8 mouse cellular contexts compared by ENCODE assay signal in genomic region chr9:22469643-22470042, GRCm38 (mm10). TPM values are rescaled to one million over a fixed set of nuclear protein-coding genes. Genes with fewer than 3 reads are reported as not detected.
DNase-seq lines count a peak whose midpoint lies in the region; ATAC-seq and TF ChIP-seq lines count a peak whose summit lies in the region.

Rp9 (minus strand) TSS chr9:22469743.

- no peak for TF ChIP-seq POLR2A in brain, embryonic 14.5 days (IDR thresholded peaks at IDR 0.05; ENCODE audit: borderline replicate concordance, extremely low read depth, insufficient read depth, insufficient read length, poor library complexity, severe bottlenecking)

- WGBS in midbrain, embryonic 14.5 days, result 89% methylated on average over 3 of the region's 3 CpGs

- no peaks in the 10 kb centered on the region for H3K9me3 ChIP-seq in midbrain, embryonic 14.5 days (ENCODE audit: control insufficient read depth, low read length)

- no peaks in the 10 kb centered on the region for H3K27me3 ChIP-seq in midbrain, embryonic 14.5 days (ENCODE audit: control insufficient read depth, insufficient read depth, low read length)

- peak within 1 kb of the TSS; percentile 97; the same call in 1 of the 2 replicates for H3K9ac ChIP-seq in midbrain, embryonic 14.5 days (replicated peaks; ENCODE audit: low read length)

- TF ChIP-seq CTCF in layer of hippocampus, adult 2 months (conservative IDR thresholded peaks at IDR 0.05), result no peak
- TF ChIP-seq CTCF in brain, embryonic 14.5 days (IDR thresholded peaks at IDR 0.05; ENCODE audit: borderline replicate concordance, extremely low read depth, insufficient read depth, insufficient read length), result no peak

- no peak for ATAC-seq in granulocyte monocyte progenitor cell, adult 5-6 weeks (replicated peaks; ENCODE audit: poor library complexity, severe bottlenecking)
- ATAC-seq in midbrain, embryonic 14.5 days (ENCODE audit: low FRiP score, low TSS enrichment), result no peak

- H3K4me2 ChIP-seq in midbrain, embryonic 14.5 days (ENCODE audit: low read length), result peak within 1 kb of the TSS; percentile 59

- H3K36me3 ChIP-seq in midbrain, embryonic 14.5 days (ENCODE audit: control insufficient read depth, insufficient read depth, low read length), result 0 out of 2 replicates have a peak, but pooled peaks cover 5% of the 10 kb centered on the region

- peak within 1 kb of the TSS; percentile 85 for H3K4me3 ChIP-seq in layer of hippocampus, adult 2 months
- H3K4me3 ChIP-seq in midbrain, embryonic 14.5 days (replicated peaks; ENCODE audit: low read depth, low read length), result peak within 1 kb of the TSS; percentile 87

- no peak for DNase-seq in layer of hippocampus, adult 2 months (ENCODE audit: low spot score in 2 of 2)
- DNase-seq in layer of hippocampus, adult 9-11 months, result no peak
- no peak for DNase-seq in brain, embryonic 14.5 days (ENCODE audit: low read depth)
- DNase-seq in layer of hippocampus, postnatal 14 days (ENCODE audit: low spot score in 2 of 2), result no peak
- DNase-seq in midbrain, embryonic 14.5 days, result no peak
- no peak for DNase-seq in natural killer cell, adult 2 months (ENCODE audit: low spot score in 2 of 2)
- no peak for DNase-seq in spleen, adult 12 weeks (ENCODE audit: low spot score)

- peak within 1 kb of the TSS; percentile 89 for H3K27ac ChIP-seq in layer of hippocampus, adult 2 months
- peak within 1 kb of the TSS; percentile 90 for H3K27ac ChIP-seq in midbrain, embryonic 14.5 days (replicated peaks; ENCODE audit: low read depth, low read length)

- 0 out of 2 replicates have a peak, but pooled peaks cover 6% of the 10 kb centered on the region for H3K4me1 ChIP-seq in midbrain, embryonic 14.5 days (ENCODE audit: control insufficient read depth, insufficient read depth, low read length)

RNA-seq across cellular contexts. Expression of gene Rp9, which starts in this region (rescaled TPM):
- total RNA-seq in layer of hippocampus, adult 2 months (2021), result 10 to 100 TPM; 34.3 to 34.5 TPM
- polyA plus RNA-seq in brain, embryonic 14.5 days (2012; rRNA removed), result 63.9 and 75.0 TPM in 2 replicates
- total RNA-seq in granulocyte monocyte progenitor cell, adult 5-6 weeks (2014; fragmentation: Nextera tagmentation), result 80.0 and 88.0 TPM in 2 replicates
- total RNA-seq in granulocyte monocyte progenitor cell, adult 5-6 weeks (2017), result 164 and 168 TPM in 2 replicates
- total RNA-seq in layer of hippocampus, postnatal 14 days (2021), result 10 to 100 TPM; 37.2 to 37.4 TPM
- polyA plus RNA-seq in midbrain, embryonic 14.5 days (2014; fragmentation: Nextera tagmentation; extraction: Ambion mirVana), result 57.2 and 72.6 TPM in 2 replicates
